Mouse (Mus musculus) adrenal gland, postnatal 25 days (tissue): ENCODE data around the gene Arid1b. TPM values are rescaled to one million over a fixed set of nuclear protein-coding genes. Genes with fewer than 3 reads are reported as not detected.
A peak's percentile ranks its signal among the peaks of the same experiment; 100 is the strongest.

Experiments
- DNase-seq: peaks from one replicate; pipeline ENCODE4 v3.0.0; 2021; ENCODE audit warnings: mixed read lengths
- total RNA-seq: library from RNA; stranded (reverse); gene quantifications from 2 replicates; pipeline ENCODE4 v1.2.3, GENCODE M21; 2021

Arid1b gene
- total RNA-seq, 1 experiment from 2014 or later = 85.8 TPM

- no peak for DNase-seq
Measured at GRCm38 (mm10) chr17:5248957-5249656, 255.0 kb downstream of the Arid1b start.

- no peak for DNase-seq
Measured at GRCm38 (mm10) chr17:5249681-5250180, 255.6 kb downstream of the Arid1b start.

GRCm38 (mm10) chr17:5252436-5252835 is 258.3 kb downstream of the Arid1b start:
- DNase-seq = peak; percentile 77

- DNase-seq = no peak
Measured at GRCm38 (mm10) chr17:5254717-5255617, 260.8 kb downstream of the Arid1b start.

GRCm38 (mm10) chr17:5255618-5255933 is 261.4 kb downstream of the Arid1b start:
- DNase-seq = no peak

GRCm38 (mm10) chr17:5258978-5259377 is 264.8 kb downstream of the Arid1b start:
- no peak for DNase-seq

- DNase-seq = no peak
Measured at GRCm38 (mm10) chr17:5261131-5261651, 267.1 kb downstream of the Arid1b start.

- DNase-seq = no peak
Measured at GRCm38 (mm10) chr17:5261874-5262605, 267.9 kb downstream of the Arid1b start.

GRCm38 (mm10) chr17:5262788-5263187 is 268.7 kb downstream of the Arid1b start:
- no peak for DNase-seq

GRCm38 (mm10) chr17:5264783-5265182 is 270.7 kb downstream of the Arid1b start:
- DNase-seq = no peak

GRCm38 (mm10) chr17:5265615-5266014 is 271.5 kb downstream of the Arid1b start:
- no peak for DNase-seq

GRCm38 (mm10) chr17:5267747-5268146 is 273.6 kb downstream of the Arid1b start:
- DNase-seq = no peak

GRCm38 (mm10) chr17:5269302-5269701 is 275.2 kb downstream of the Arid1b start:
- peak; percentile 48 for DNase-seq

- no peak for DNase-seq
Measured at GRCm38 (mm10) chr17:5269774-5270173, 275.6 kb downstream of the Arid1b start.

GRCm38 (mm10) chr17:5270823-5271222 is 276.7 kb downstream of the Arid1b start:
- DNase-seq = no peak

- DNase-seq = no peak
Measured at GRCm38 (mm10) chr17:5273118-5273517, 279.0 kb downstream of the Arid1b start.

GRCm38 (mm10) chr17:5273685-5274084 is 279.6 kb downstream of the Arid1b start:
- DNase-seq = no peak

- DNase-seq = no peak
Measured at GRCm38 (mm10) chr17:5274429-5274828, 280.3 kb downstream of the Arid1b start.

- no peak for DNase-seq
Measured at GRCm38 (mm10) chr17:5275749-5276148, 281.6 kb downstream of the Arid1b start.

- no peak for DNase-seq
Measured at GRCm38 (mm10) chr17:5277137-5277871, 283.2 kb downstream of the Arid1b start.

GRCm38 (mm10) chr17:5280499-5281053 is 286.4 kb downstream of the Arid1b start:
- no peak for DNase-seq
